Mouse (Mus musculus) left cerebral cortex, postnatal 36 days (tissue): ENCODE data around the gene a. TPM values are rescaled to one million over a fixed set of nuclear protein-coding genes. Genes with fewer than 3 reads are reported as not detected.
"Not testable (repeated sequence)": the region's sequence is repeated elsewhere in the genome, so short reads cannot be mapped to it uniquely, and the experiment has no call there.

ENCODE experiments used
- DNase-seq, 2 experiments: peaks; one replicate each; pipeline ENCODE4 v3.0.0; 2021 to 2022; ENCODE audit warnings: low spot score in 2 of 2, mixed read lengths in 1 of 2
- intact Hi-C: fragments of 180-260 bp; cut with DNase I; formaldehyde crosslinking; loops from one replicate; pipeline ENCODE4 v1.15.1; 2025
- total RNA-seq, 2 experiments: library from RNA; stranded (reverse); gene quantifications; 2 replicates each; pipeline ENCODE4 v1.2.3; 2021

Gene a
- total RNA-seq, 2 experiments from 2014 or later = not detected

DNA sequence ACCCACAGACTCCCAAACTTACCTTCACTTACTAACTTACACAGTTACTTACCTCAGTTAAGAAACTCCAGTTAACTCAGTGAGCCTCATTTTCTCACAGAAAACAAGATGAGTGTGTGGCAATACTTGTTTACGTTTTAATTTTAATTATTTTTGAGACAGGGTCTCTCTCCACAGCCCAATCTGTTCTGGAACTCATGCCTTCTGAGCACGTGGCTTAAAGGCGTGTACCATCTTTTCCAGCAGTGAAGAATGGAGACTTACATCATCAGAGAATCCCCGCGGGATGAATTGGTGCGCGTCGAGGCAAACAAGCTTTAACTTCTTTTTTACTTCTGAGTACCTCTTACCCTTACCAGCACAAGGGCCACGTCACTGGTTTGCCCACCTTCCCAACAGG lies 158.7 kb downstream of the a start:
- DNase-seq = no peak
- intact Hi-C loops = loop anchor here (5.0 kb wide), 1 partner anchor 57 kb away; no protein-coding TSS in a partner anchor

DNA sequence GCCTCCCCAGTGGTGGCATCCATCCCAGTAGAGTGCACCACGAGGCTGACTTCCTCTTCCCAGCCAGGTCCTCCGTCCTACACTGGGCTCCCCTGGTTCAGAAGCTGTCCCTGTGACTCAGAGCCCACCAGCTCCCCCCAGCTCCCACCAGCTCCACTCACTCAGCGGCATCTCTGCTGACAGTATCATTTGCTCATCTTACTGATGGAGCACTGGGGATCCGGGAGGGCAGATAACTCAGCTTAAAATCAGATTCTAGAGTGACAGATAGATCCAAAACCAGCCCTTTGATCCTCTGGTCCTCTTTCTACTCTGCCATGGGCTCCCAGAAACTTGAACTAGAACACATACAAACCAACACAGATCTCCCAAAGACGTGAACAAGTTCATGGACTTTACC lies 159.4 kb downstream of the a start:
- intact Hi-C loops = loop anchor here (5.0 kb wide), 1 partner anchor 57 kb away; no protein-coding TSS in a partner anchor
- DNase-seq = no peak

DNA sequence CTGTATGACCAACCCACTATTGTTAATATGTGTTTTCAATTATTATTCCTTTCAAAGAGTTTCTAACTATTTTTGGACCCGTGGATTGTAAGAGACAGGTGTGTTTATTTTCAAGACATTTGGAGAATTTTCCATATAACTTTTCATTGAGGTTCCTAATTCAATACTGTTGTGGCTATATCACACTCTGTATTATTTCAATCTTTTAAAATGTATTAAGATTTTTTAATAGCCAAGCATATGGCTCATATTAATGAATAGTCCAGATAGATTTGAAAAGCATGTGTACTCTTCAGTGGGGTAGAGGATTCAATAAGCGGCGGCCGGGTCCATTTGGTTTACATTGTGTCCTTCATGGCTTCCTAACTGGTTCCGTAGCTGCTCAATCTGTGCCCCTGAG lies 168.3 kb downstream of the a start:
- DNase-seq = no peak

DNA sequence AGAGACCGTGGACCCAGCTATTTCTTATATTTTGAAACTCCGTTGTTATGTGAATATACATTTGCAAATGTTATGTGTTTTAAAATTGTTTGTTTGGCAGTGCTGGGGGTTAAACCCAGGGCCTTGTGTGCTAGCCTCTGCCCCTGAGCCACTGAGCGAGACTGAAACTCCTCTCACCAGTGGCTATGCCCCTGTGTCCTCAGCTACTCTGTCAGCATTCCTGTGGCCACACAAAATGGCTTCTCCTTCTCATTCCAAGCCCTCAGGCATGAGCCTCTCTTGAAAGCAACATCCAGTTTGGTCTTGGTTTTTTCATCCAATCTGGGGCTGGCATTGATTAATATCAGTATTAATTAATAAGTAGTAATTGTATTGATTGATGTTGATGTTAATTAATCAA lies 168.7 kb downstream of the a start:
- intact Hi-C loops = no loop called here
- DNase-seq = no peak

More for the DNA sequence above, 168.3 kb downstream of the a start:
- intact Hi-C loops = no loop called here

DNA sequence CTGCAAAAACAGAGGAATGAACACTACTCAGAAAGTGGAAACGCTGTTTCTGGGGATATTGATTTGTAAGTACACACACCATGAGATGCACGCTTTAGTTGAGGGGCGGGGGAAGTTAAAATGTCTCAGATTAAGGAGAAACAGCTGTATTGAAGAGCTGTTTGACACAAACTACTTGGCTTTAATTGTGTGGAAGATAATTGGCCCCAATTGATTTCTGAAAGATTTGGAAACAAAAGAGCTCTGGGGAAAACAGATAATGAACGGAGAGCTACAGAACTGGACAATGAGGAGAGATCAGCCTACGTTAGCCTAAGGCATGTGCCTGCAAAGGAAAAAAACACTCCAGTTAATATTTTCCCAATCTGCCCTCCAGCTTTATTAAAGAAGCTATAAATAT lies 172.0 kb downstream of the a start:
- intact Hi-C loops = no loop called here
- DNase-seq = no peak

DNA sequence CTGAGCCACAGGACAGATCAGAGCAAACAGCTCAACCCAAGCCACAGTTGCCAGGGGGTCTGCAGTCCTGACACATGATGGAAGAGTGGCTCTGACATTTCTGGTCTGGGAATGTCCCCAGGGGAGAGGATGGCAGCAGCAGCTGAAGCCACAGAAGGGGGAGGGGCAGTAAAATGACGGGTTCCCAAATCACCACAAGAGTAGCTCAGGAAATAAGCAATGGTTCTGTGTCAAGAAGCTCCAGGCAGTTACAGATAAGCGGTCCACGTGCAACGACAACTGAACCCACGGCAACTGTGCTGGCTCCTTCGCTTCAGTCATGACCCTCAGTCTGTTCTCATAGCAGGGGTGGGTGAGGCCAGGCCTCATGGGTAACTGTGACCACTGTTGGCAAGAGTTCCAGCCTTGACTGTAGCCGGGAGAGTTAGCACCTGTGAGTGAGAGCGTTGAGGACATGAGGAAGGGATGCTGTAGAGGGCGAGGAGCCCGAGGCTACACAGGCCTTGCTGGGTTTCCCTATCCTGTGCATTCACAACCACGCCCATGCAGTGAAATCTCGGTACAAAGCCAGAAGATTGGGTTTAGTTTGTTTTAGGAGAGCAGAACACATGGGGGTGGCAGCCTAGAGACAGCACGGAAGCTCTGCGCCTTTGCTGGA lies 178.7 kb downstream of the a start:
- DNase-seq, intact Hi-C loops: not testable (repeated sequence)

DNA sequence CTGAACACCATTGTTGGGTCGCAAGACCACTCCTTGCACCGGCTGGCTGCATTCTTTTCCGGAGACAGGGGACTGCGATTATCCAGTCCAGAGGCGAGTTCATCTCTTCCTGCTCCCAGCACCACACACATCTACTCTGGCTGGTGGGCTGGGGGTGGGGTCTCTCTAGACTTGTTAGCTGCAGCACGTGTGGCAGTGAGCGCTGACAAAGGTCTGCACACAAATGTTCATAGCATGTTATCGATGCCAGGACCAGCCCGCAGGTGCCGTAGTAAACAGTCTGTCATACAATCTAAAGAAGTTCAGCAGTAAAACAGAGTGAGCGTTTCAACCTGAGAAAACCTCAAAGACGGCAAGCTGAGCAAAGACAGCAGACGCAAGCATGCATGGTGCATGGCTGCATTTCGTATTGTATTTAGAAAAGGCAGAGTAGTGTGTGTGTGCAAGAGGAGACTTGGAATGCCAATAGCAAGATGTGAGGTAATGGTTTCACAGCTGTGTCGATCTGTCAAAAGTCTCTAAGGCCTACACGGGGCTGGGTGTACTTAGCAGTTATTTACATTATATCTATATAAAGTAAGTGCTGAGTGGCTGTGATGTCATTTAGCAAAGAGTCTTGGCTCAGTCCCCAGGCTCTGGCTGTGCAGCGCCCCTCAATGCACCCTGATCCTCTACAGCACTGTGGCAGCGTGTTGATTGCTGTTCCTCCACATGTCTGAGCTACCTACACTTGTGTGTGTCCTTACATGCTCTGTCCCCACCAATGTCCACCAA lies 180.9 kb downstream of the a start:
- peak in 1 of 2 experiments; percentile 17 for DNase-seq

DNA sequence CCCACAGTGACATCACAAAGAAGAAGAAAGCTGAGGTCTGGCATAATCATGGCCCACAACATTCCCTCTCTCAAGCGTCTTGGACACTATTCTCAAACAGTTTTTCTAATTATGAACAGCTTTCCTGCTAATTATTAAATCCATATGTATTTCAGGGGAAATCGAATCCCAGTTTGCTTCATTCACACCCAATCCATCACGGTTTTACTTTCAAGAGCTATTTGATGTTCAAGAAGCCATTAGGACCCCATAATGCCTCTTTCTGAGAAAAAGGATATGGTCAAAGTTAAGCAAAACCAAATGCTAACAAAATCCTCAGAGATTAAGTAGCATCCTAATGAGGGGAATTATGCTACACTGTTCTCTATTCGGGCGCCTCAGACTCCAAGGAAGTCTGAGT lies 181.8 kb downstream of the a start:
- intact Hi-C loops = no loop called here
- DNase-seq = no peak

More for the DNA sequence above, 180.9 kb downstream of the a start:
- intact Hi-C loops = loop anchor here (1.0 kb wide), 1 partner anchor 55 kb away; no protein-coding TSS in a partner anchor

DNA sequence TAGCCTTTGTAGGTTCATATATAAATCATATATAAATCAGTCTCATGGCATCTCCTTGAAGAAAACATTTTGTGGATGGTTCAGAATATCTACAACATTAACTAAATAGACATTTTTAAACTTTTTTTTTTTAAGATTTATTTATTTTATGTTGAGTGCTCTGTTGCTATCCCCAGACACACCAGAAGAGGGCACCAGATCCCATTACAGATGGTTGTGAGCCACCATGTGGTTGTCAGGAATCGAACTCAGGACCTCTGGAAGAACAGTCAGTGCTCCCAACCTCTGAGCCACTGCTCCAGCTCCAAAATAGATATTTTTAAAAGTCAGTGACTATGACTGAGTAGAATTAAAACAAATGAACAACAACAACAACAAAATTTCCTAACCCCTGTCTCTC lies 195.4 kb downstream of the a start:
- no peak for DNase-seq
- intact Hi-C loops = no loop called here

DNA sequence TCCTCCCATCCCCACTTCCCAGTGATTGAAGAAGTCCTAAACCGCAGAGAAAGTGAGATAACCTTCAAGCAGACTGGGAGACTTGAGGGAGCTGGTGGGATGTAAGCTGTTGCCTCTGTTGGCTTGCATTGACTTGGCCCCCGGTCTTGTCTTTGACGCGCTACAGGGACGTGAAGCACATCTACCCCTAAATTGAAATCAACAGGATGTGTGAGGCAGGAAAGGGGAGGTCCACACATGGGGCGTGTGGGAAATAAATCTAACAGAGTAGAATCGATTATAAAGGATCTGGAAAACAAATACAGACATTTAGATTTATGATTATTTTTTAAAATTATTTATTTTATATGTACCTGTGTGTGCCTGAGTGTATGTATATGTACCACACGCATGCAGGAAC lies 200.2 kb downstream of the a start:
- DNase-seq = no peak
- intact Hi-C loops = no loop called here

DNA sequence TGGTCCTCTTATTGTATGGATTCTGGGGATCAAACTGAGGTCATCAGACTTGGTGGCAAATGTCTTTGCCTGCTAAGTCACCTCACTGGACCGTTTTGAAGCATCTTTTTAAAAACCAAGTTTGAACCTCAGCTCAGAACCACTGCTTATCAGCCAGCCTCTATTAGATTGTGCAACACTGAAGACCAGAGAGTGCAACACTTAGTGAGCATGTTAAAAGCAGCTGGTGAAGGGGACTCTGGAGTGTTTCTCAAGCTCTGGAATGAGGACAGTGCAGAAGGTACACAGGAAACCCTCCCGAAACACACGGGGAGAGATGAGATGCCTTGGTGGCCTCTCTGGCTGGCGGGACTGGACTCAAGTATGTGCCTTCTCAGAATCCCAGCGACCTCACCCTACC lies 200.9 kb downstream of the a start:
- intact Hi-C loops = no loop called here

DNA sequence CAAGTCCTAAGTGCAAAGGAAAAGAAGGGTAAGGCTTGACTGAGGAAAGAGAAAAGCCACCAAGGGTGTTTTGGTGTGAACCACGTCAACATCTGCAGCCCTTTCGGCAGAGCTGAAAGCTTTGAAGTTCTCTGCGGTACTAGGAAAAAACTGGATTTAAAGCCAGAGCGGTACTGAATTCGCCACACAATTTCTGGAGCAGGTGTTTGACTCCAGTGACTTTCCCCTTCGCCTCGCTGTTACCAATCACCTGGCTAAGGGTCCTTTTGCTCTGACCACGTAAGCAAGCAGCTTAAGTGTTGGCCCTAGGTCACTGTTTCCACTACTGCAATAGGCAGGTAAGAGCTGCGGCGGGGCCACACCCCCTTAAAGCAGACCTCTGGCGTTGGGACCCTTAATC lies 214.3 kb downstream of the a start:
- intact Hi-C loops = loop anchor here (5.0 kb wide), 1 partner anchor 53 kb away; no protein-coding TSS in a partner anchor
- no peak for DNase-seq

More for the DNA sequence above, 200.9 kb downstream of the a start:
- DNase-seq = no peak

DNA sequence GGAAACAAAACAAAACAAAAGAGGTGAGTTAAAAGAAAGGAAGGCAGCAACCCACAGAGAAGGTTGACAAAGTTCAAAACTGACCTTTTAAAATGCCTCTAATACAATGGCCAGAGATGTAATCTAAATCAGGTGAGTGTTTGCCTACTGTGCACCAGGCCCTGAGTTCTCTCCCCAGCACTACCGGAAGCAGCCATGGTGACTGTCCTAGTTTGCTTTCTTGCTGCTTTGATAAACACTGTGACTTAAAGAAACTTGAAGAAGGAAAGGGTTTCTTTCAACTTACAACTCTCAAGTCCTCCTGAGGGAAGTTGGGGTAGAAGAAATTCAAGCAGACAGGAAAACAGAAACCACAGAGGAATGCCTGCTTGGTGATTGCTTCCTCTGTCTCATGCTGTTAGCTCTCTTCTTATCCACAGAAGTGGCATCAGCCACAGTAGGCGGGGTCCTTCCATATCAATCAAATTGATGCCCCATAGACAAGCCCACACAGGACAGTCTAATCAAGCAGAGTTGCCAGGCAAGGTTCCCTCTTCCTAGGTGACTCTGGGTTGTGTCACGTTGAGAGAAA lies 220.0 kb downstream of the a start:
- DNase-seq = no peak
- intact Hi-C loops = no loop called here

DNA sequence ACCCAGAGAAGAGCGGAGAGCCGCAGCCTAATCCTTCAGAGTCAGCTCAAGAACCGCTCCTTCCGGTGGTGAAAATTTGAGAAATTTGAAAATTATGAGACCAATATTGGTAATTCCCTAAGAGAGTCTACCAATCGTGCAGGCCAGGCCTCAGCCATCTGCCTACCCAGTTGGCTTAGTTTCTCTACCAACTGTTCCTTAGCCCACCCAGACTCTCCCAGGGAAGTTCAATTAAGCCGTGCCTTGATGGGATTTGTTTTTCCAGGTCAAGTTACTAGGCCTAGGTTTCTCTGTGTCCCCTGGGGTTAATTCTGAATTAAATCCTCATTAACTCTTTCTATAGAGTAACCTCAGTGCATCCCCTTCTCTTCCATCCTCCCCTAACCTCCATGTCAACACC lies 221.8 kb downstream of the a start:
- no peak for DNase-seq
- intact Hi-C loops = no loop called here

DNA sequence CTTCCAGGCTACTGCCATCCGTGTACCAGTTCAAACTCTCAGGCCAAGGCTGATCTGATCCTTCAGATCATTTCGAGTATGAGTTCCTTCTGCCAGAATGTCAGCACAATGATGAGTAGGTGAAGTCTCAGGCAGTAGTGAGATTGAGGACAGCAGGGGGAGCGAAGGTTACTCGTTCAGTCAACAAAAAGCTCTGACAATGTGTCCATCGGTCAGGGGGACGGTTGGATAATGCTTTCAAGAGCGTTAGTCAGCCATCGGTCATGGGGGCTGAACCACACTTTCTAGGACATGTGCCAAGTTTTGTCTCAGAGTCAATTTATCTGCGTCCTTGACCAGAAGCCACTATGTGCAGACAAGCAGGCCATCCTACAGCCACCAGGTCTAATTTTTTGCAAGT lies 225.5 kb downstream of the a start:
- DNase-seq, intact Hi-C loops: not testable (repeated sequence)

DNA sequence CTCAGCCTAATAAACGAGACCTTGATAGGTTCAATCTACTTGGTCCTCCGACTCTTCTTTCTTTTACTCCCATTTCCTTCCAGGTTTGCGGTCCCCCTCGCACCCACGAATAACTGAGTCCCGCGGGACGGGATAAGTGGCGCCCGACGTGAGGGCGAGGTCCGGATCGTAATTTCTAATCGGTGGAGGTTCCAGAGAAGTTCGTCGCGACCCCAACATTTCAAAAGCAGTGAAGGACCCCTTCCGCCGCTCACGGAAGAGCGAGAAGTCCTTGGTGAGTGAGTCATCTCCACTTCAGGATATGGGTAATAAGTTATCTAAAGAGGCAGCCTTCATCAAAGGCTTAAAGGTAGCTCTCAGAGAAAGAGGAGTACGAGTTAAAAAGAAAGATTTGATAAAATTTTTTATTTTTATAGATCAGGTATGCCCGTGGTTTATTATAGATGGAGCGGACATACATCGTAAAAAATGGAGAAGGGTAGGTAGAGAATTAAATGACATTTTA lies 227.1 kb downstream of the a start, which contains the start of gene Gm14226:
TSS of gene Gm14226 (plus strand) at position 16 of the 505 bp plus-strand sequence.
- DNase-seq, intact Hi-C loops: not testable (repeated sequence)

DNA sequence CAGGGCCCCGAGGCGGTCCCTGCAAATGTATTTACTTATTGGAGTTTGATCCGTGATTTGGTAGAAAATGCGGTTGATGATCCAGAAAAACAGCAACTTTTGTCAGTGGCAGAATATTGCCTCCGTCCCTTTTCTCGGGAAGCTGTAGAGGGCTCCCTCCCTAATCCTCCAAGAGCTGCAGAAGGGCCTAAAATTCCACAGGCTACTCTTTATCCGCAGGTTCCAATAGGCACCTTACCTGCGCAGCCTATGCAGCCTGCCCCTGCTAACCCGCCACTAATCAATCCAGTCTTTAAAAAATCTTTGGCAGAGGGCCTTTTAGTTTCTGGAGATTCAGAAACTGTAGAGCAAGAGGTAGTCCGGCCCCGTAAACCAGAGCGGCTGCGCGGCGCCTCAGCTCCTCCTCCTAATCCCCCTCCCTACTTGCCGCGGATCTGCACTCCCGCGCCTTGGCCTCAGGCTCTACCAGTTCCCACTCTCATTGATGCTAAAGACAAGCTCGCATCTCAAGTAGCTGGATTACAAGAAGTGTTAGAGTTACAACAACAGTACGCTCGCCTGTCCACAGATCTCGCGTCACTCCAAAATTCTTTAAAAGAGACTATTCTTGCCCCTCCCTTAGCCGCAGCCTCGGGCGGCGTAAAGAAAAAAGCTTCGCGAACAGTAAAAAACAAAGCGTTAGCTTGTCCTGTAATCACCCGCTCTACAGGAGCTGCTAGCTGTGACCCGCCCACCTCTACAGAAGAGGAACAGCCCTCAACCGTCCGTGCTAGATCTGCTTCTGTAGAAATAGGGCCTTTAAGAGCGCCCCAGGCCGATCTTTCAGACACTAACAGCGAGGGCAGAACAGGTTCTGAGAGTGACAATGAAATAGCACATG lies 227.8 kb downstream of the a start:
- DNase-seq = peak; percentile 54 to 68
- intact Hi-C loops = no loop called here

DNA sequence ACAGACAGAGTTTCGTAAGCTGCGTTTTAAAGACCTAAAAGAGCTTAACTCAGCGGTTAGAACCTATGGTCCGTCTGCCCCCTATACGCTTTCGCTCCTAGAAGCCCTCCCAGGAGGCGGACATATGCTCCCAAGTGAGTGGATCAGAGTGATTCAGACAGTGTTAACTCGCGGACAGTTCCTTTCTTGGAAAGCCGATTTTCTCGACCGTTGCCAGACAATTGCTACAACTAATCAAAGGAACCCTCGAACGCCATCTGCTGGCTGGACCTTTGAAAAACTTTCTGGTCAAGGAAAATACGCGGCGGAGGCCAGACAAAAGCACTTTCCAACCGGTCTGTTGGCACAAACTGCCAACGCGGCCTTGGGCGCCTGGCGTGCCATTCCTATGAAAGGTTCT lies 228.5 kb downstream of the a start:
- peak; percentile 76 to 86 for DNase-seq
- intact Hi-C loops = no loop called here

DNA sequence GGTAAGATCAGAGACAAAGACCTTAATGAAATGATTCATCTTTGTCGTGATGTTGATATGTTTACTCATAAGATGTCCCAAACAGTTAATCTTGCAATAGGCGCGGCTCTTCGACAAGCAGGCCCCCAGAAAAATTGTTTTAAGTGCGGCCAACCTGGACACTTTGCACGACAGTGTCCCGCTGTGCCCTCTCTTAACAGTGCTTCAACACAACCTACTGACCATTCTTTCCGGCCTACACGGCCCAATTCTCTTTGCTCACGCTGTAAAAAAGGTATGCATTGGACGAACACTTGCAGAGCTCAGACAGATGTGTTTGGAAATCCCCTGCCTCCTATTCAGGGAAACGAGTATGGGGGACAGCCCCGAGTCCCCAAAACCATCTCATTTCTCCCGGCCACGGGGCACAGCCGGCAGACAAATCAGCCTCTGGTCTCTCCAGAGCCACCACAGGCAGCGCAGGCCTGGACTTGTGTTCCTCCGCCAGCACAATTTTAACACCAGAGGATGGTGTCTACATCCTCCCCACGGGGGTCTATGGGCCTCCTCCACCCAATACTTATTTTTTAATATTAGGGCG lies 229.1 kb downstream of the a start:
- intact Hi-C loops, DNase-seq: not testable (repeated sequence)
